Mouse (Mus musculus) 3134 (cell line): ENCODE data around the gene Hint1.

Source experiments
- DNase-seq: peaks from one replicate; pipeline ENCODE4 v3.0.0-alpha.2; 2011; ENCODE audit warnings: low spot score; ENCODE audit not compliant: insufficient read length; ENCODE audit errors: extremely low read depth

Gene Hint1

GRCm38 (mm10) chr11:54861471-54862420, 4.4 kb upstream of the Hint1 start:
- DNase-seq: no peak

- DNase-seq: no peak
Measured at GRCm38 (mm10) chr11:54862621-54863520, 3.3 kb upstream of the Hint1 start.

GRCm38 (mm10) chr11:54865330-54866085, 675 bp upstream of the Hint1 start:
- DNase-seq: no peak

- no peak for DNase-seq
Measured at GRCm38 (mm10) chr11:54867049-54867385, 834 bp downstream of the Hint1 start.

GRCm38 (mm10) chr11:54867903-54868434, 1.8 kb downstream of the Hint1 start:
- DNase-seq: no peak

- DNase-seq: no peak
Measured at GRCm38 (mm10) chr11:54868445-54868844, 2.3 kb downstream of the Hint1 start.

- DNase-seq: no peak
Measured at GRCm38 (mm10) chr11:54869318-54869717, 3.1 kb downstream of the Hint1 start.

GRCm38 (mm10) chr11:54871831-54872537, 5.8 kb downstream of the Hint1 start:
- DNase-seq: no peak

GRCm38 (mm10) chr11:54876031-54876430, 9.8 kb downstream of the Hint1 start:
- DNase-seq: no peak

- no peak for DNase-seq
Measured at GRCm38 (mm10) chr11:54878893-54879292, 12.7 kb downstream of the Hint1 start.

GRCm38 (mm10) chr11:54879434-54879833, 13.3 kb downstream of the Hint1 start:
- DNase-seq: no peak

GRCm38 (mm10) chr11:54879922-54880321, 13.7 kb downstream of the Hint1 start:
- no peak for DNase-seq

- no peak for DNase-seq
Measured at GRCm38 (mm10) chr11:54881051-54881474, 14.9 kb downstream of the Hint1 start.

GRCm38 (mm10) chr11:54882671-54883070, 16.5 kb downstream of the Hint1 start:
- peak; percentile 42 for DNase-seq

- no peak for DNase-seq
Measured at GRCm38 (mm10) chr11:54884197-54884828, 18.1 kb downstream of the Hint1 start.

- no peak for DNase-seq
Measured at GRCm38 (mm10) chr11:54884937-54885336, 18.8 kb downstream of the Hint1 start.

GRCm38 (mm10) chr11:54885406-54885805, 19.2 kb downstream of the Hint1 start:
- no peak for DNase-seq

GRCm38 (mm10) chr11:54887927-54888326, 21.7 kb downstream of the Hint1 start:
- no peak for DNase-seq

GRCm38 (mm10) chr11:54891341-54891740, 25.2 kb downstream of the Hint1 start:
- no peak for DNase-seq
